Mouse (Mus musculus): ENCODE measurements around the gene Phb2. TPM values are rescaled to one million over a fixed set of nuclear protein-coding genes. Genes with fewer than 3 reads are reported as not detected.

Phb2 gene
- polyA plus RNA-seq, 1 experiment from 2014 or later: 370 TPM

DNA sequence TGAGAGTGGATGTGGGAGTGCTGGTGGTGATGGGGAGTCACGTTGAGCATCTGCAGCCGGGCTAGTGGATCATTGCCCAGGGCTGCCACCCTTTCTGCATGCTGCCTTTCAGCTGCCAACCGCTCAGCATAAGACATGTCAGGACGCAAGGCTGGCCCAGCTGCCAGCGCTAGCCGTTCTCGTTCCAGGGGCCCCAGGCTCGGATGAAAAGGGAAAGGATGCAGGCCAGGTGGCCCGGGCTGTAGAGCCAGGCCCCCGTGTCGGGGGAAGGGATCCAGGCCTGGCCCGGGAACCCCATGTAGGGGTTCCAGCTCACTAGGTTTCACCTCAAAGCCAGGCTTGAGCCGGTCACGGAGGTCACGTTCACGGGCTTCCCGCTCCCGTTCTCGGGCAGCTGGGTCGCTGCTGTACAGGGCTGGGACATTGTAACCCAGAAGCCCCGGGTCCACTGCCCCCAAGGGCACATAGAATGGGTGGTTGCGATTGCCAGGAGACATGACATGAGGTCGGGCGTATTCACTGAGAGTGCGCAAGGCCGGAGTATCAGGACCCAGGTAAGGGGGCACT lies 32.7 kb downstream of the Phb2 start:
- DNase-seq (ENCODE audit: low spot score) (no peak), ATAC-seq (ENCODE audit: insufficient read depth, low FRiP score, low TSS enrichment) (0 out of 2 replicates have a peak, but pooled peaks have one; percentile 0)
- peak overlapping the region; percentile 54 for H3K27ac ChIP-seq (ENCODE audit: low read depth, low read length)
- 70% methylated on average over 26 of the region's 26 CpGs for WGBS
- peak overlapping the region; percentile 88; the same call in 1 of the 2 replicates for H3K4me2 ChIP-seq (ENCODE audit: low read depth)
- H3K9me3 ChIP-seq (ENCODE audit: control insufficient read depth, low read length): no peaks in the 10 kb centered on the region
- no peaks in the 10 kb centered on the region for H3K27me3 ChIP-seq (ENCODE audit: control insufficient read depth, insufficient read depth, low read length)
- peak overlapping the region; percentile 49; the same call in 1 of the 2 replicates for H3K4me3 ChIP-seq (ENCODE audit: low read depth, low read length)
- H3K9ac ChIP-seq (ENCODE audit: low read length): no peak overlapping the region
- H3K36me3 ChIP-seq (ENCODE audit: control insufficient read depth, insufficient read depth, low read length): peaks cover 18% of the 10 kb centered on the region
- H3K4me1 ChIP-seq (ENCODE audit: control insufficient read depth, insufficient read depth, low read length): peaks cover 14% of the 10 kb centered on the region

DNA sequence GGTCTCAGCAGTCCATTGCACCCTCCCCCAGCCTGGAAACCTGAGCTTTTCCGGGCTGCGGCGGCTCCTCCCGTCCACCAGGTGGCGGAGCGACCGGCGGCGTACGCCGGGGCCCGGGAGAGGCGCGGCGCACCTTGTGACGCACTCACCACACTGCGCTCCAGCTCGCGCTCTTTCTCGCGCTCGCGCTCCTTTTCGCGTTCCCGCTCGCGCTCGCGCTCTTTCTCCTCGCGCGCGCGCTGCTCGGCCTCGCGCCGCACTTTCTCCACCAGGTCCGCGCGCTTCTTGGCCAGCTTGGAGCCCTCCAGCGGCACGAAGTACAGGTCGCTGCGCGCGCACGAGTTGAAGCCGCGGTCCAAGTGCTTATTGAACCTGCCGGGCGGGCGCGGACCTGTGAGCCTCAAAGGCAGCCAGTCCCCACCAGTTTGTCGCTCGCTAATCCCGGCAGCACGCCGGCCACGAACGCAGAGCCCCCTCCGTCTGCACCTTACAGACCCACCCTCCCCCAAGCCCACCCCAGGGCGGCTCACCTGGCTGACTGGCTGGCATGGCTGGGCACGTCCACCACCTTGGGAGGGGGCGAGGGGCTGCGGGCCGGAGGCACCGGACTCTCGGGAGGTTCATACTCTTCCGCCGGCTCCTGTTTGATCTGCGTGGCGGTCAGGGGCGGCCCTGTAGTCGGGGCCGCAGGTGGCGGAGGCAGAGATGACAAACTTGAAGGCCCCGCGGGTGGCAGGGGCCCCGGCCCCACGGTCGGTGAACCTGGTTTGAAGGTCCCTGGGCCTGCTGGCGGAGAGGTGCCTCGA lies 33.6 kb downstream of the Phb2 start:
- H3K9ac ChIP-seq (ENCODE audit: low read length): peak overlapping the region; percentile 74
- peak; percentile 75 for ATAC-seq (ENCODE audit: insufficient read depth, low FRiP score, low TSS enrichment)
- H3K27ac ChIP-seq (ENCODE audit: low read depth, low read length): peak overlapping the region; percentile 89
- peaks cover 18% of the 10 kb centered on the region for H3K36me3 ChIP-seq (ENCODE audit: control insufficient read depth, insufficient read depth, low read length)
- H3K9me3 ChIP-seq (ENCODE audit: control insufficient read depth, low read length): no peaks in the 10 kb centered on the region
- under 1% methylated on average over 83 of the region's 85 CpGs for whole genome bisulfite sequencing
- peaks cover 14% of the 10 kb centered on the region for H3K4me1 ChIP-seq (ENCODE audit: control insufficient read depth, insufficient read depth, low read length)
- DNase-seq (ENCODE audit: low spot score): peak; percentile 98
- H3K4me2 ChIP-seq (ENCODE audit: low read depth): peak overlapping the region; percentile 88
- H3K27me3 ChIP-seq (ENCODE audit: control insufficient read depth, insufficient read depth, low read length): no peaks in the 10 kb centered on the region
- peak overlapping the region; percentile 49 for H3K4me3 ChIP-seq (ENCODE audit: low read depth, low read length)

DNA sequence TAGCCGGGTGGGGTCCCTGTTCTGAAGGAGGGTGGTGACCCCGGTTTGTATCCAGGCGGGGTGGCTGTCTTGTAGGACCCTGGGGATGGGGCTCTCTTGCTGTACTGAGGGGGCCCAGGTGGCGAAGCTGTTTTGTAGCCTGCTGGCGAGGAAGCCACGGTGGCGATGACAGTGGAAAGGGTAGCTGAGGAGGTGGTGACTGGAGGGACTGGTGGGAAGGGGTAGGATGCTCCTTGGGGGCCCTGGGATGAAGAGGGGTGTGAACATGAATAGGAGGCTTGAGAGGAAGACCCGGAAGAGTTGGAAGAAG lies 34.1 kb downstream of the Phb2 start:
- Histone ChIP-seq H3K27me3 (ENCODE audit: control insufficient read depth, insufficient read depth, low read length) (no peaks in the 10 kb centered on the region), H3K27ac (ENCODE audit: low read depth, low read length) (peak overlapping the region; percentile 89), H3K36me3 (ENCODE audit: control insufficient read depth, insufficient read depth, low read length) (peaks cover 18% of the 10 kb centered on the region), H3K9ac (ENCODE audit: low read length) (peak overlapping the region; percentile 74), H3K4me1 (ENCODE audit: control insufficient read depth, insufficient read depth, low read length) (peaks cover 14% of the 10 kb centered on the region), H3K4me2 (ENCODE audit: low read depth) (peak overlapping the region; percentile 88), H3K9me3 (ENCODE audit: control insufficient read depth, low read length) (no peaks in the 10 kb centered on the region), H3K4me3 (ENCODE audit: low read depth, low read length) (peak overlapping the region; percentile 49)
- DNase-seq (ENCODE audit: low spot score) (no peak), ATAC-seq (ENCODE audit: insufficient read depth, low FRiP score, low TSS enrichment) (0 out of 2 replicates have a peak, but pooled peaks have one; percentile 8)
- 11% methylated on average over 8 of the region's 8 CpGs for WGBS

DNA sequence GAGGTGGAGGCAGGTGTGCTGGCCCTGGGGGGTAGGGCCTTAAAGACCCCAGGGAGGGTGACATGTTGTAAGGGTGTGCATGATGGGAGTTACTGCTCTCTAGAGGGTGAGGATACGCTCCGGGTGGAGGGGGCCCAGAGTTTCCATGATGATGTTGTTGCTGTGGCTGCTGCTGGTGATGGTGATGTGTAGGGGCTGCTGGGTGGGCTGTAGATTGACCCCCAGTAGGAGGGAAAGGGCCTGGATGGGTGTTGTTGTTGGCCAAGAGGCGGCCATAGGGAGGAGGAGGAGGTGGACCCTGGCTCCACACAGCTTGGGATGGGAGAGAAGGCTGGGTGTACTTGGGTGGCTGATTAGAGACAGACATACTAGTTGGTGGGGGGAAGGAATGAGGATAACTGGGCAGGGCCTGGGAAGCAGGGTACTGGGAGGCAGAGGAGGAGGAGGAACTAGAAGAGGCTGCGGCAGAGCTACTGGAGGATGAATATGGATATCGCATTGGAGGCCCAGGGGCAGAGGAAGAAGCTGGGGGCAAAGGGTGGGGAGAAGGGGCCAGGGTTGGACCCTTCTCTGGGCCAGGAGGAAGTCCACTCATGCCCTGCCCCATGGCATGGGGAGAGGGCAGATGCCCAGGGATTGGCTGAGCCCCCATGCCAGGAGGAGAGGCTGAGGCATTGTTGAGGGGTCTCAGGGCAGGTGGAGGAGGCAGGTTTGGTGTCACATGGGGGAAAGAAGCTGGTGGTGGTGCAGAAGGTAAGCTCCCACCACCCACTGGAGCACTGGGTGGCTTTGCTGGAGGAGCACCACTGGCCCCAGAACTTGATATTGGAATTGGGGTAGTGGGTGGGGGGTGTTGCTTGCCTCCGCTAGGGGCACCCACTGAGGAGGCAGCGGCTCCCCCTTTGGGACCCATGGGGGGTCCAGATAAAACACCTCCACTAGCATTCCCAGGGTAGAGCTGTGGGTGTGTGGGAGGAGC lies 34.8 kb downstream of the Phb2 start:
- peak overlapping the region; percentile 49 for H3K4me3 ChIP-seq (ENCODE audit: low read depth, low read length)
- no peaks in the 10 kb centered on the region for H3K9me3 ChIP-seq (ENCODE audit: control insufficient read depth, low read length)
- H3K4me2 ChIP-seq (ENCODE audit: low read depth): peak overlapping the region; percentile 88
- no peak overlapping the region for H3K27ac ChIP-seq (ENCODE audit: low read depth, low read length)
- no peaks in the 10 kb centered on the region for H3K27me3 ChIP-seq (ENCODE audit: control insufficient read depth, insufficient read depth, low read length)
- peaks cover 10% of the 10 kb centered on the region for H3K4me1 ChIP-seq (ENCODE audit: control insufficient read depth, insufficient read depth, low read length)
- DNase-seq (ENCODE audit: low spot score) (no peak), ATAC-seq (ENCODE audit: insufficient read depth, low FRiP score, low TSS enrichment) (no peak)
- WGBS: 84% methylated on average over 7 of the region's 7 CpGs
- H3K36me3 ChIP-seq (ENCODE audit: control insufficient read depth, insufficient read depth, low read length): peaks cover 18% of the 10 kb centered on the region
- peak overlapping the region; percentile 74 for H3K9ac ChIP-seq (ENCODE audit: low read length)

DNA sequence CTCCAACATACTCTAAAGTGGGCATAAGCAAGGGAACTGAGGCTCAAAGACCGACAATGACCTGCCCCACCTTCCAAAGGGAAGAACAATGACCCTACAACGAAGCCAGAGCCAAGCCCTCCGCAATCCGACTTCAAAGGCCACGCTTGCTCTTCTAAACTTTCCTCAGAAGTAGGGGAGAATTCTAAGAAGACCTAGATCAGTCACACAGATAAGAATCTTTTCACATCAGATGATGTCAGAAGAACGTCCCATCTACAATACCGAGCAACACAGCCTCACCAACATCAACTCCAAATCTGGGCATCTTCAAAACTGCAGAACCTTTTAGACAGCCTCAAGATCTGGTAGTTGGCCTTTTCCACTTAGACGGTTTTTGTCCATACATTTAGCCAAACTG lies 38.3 kb downstream of the Phb2 start:
- Histone ChIP-seq H3K36me3 (ENCODE audit: control insufficient read depth, insufficient read depth, low read length) (peaks cover 14% of the 10 kb centered on the region), H3K4me3 (ENCODE audit: low read depth, low read length) (no peak overlapping the region)
- no peak for ATAC-seq (ENCODE audit: insufficient read depth, low FRiP score, low TSS enrichment)

DNA sequence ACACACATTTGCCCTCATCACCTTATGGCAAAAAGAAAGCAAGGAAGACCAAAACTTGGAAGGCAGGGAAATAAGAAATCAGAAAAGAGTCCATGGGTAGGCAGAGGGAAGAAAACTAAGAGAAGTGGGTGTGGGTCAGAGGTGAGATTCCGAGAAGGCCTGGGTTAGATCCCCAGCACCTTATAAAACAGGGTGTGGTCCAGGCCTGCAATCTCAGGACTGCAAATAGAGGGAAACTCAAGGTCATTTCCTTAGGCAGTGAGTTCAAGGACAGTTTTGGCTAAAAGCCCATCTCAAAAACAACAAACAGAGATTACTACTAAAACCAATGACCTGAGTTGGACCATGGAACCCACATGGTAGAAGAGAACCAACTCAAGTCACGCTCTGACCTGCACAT lies 41.7 kb downstream of the Phb2 start:
- no peak for DNase-seq (ENCODE audit: low spot score)
- H3K4me3 ChIP-seq (ENCODE audit: low read depth, low read length): no peak overlapping the region
- 96% methylated on average over 2 of the region's 2 CpGs for WGBS
- H3K27ac ChIP-seq (ENCODE audit: low read depth, low read length): no peak overlapping the region
- no peak overlapping the region for H3K9ac ChIP-seq (ENCODE audit: low read length)
- no peaks in the 10 kb centered on the region for H3K9me3 ChIP-seq (ENCODE audit: control insufficient read depth, low read length)
- peaks cover 27% of the 10 kb centered on the region for H3K4me1 ChIP-seq (ENCODE audit: control insufficient read depth, insufficient read depth, low read length)
- no peak for ATAC-seq (ENCODE audit: insufficient read depth, low FRiP score, low TSS enrichment)
- H3K27me3 ChIP-seq (ENCODE audit: control insufficient read depth, insufficient read depth, low read length): no peaks in the 10 kb centered on the region
- H3K4me2 ChIP-seq (ENCODE audit: low read depth): no peak overlapping the region
- H3K36me3 ChIP-seq (ENCODE audit: control insufficient read depth, insufficient read depth, low read length): 0 out of 2 replicates have a peak, but pooled peaks cover 6% of the 10 kb centered on the region

More for the DNA sequence above, 38.3 kb downstream of the Phb2 start:
- Histone ChIP-seq H3K4me1 (ENCODE audit: control insufficient read depth, insufficient read depth, low read length) (peaks cover 21% of the 10 kb centered on the region), H3K4me2 (ENCODE audit: low read depth) (no peak overlapping the region), H3K9ac (ENCODE audit: low read length) (no peak overlapping the region), H3K27me3 (ENCODE audit: control insufficient read depth, insufficient read depth, low read length) (no peaks in the 10 kb centered on the region), H3K9me3 (ENCODE audit: control insufficient read depth, low read length) (no peaks in the 10 kb centered on the region), H3K27ac (ENCODE audit: low read depth, low read length) (no peak overlapping the region)
- peak; percentile 3 for DNase-seq (ENCODE audit: low spot score)
- 89% methylated on average over 8 of the region's 8 CpGs for WGBS

DNA sequence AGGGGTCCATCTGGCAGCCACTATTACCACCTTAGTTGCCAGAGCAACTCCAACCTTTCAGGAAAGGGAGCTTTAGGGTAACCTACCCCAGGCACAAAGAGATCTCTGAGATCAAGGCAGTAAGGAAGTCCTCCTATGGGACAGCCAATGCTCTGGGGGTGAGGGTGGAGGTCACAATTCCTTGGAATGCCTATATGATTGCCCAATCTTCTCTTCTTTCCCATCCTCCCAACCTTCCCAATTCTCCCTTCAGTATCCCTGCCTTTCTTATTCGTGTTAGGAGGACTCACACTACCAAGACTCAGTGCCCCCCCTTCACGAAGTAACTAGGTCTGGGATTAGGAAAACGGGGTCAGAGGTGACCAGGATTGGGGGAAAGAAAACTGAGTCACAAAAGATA lies 43.2 kb downstream of the Phb2 start:
- Histone ChIP-seq H3K27ac (ENCODE audit: low read depth, low read length) (peak overlapping the region; percentile 97; the same call in 1 of the 2 replicates), H3K27me3 (ENCODE audit: control insufficient read depth, insufficient read depth, low read length) (no peaks in the 10 kb centered on the region), H3K36me3 (ENCODE audit: control insufficient read depth, insufficient read depth, low read length) (no peaks in the 10 kb centered on the region), H3K4me2 (ENCODE audit: low read depth) (peak overlapping the region; percentile 70), H3K9ac (ENCODE audit: low read length) (peak overlapping the region; percentile 94), H3K9me3 (ENCODE audit: control insufficient read depth, low read length) (no peaks in the 10 kb centered on the region), H3K4me3 (ENCODE audit: low read depth, low read length) (peak overlapping the region; percentile 94), H3K4me1 (ENCODE audit: control insufficient read depth, insufficient read depth, low read length) (peaks cover 27% of the 10 kb centered on the region)
- ATAC-seq (ENCODE audit: insufficient read depth, low FRiP score, low TSS enrichment): no peak
- 7% methylated on average over 3 of the region's 3 CpGs for WGBS
- no peak for DNase-seq (ENCODE audit: low spot score)

DNA sequence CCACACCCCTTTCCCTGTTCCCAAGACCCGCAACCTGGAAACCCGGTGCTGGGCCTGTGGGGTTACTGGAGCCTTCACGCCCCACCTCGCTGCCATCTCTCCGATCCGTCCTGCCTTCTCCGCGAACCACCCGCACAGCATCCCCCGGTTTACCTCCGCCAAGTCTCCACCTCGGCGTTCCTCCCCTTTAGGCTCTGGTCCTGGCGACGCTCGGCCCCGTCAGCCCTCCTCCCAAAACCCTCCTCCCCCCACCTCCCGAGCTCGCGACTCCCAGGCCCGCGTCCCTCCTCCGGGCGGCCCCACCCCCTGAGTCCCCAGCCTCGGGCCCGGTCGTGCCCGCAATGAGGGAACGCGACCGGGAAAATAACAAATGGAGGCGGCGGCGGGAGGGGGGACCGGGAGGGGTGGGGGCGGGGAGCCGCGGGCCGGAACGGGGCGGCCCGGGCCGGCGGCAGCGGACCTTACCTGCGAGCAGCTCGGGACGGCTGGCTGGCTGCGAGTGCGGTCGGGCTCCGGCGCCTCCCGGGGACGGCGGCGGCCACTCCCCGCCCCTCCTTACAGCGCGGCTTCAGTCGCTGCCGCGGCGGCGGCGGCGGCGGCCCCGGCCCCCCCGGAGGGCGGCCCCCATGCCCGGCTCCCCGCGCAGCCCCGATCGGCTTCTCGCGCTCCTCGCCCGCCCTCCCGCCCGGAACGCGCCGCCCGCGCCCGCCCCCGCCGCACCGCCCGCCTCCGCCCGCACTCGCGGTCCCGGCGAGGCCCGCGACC lies 43.9 kb downstream of the Phb2 start, which contains the start of the genes Gm45234 and Atn1:
Gene Gm45234, minus strand, starts transcription at position 191 of the 765 bp plus-strand sequence.
Gene Atn1, minus strand, starts transcription at position 694 of the 765 bp plus-strand sequence.
- Histone ChIP-seq H3K27me3 (ENCODE audit: control insufficient read depth, insufficient read depth, low read length) (no peaks in the 10 kb centered on the region), H3K4me2 (ENCODE audit: low read depth) (peak within 1 kb of the TSS; percentile 70), H3K27ac (ENCODE audit: low read depth, low read length) (peak within 1 kb of the TSS; percentile 97), H3K4me3 (ENCODE audit: low read depth, low read length) (peak within 1 kb of the TSS; percentile 94), H3K9me3 (ENCODE audit: control insufficient read depth, low read length) (no peaks in the 10 kb centered on the region), H3K36me3 (ENCODE audit: control insufficient read depth, insufficient read depth, low read length) (no peaks in the 10 kb centered on the region), H3K4me1 (ENCODE audit: control insufficient read depth, insufficient read depth, low read length) (peaks cover 27% of the 10 kb centered on the region), H3K9ac (ENCODE audit: low read length) (peak within 1 kb of the TSS; percentile 94)
- WGBS: under 1% methylated on average over 62 of the region's 100 CpGs
- ATAC-seq (ENCODE audit: insufficient read depth, low FRiP score, low TSS enrichment) (peak; percentile 54), DNase-seq (ENCODE audit: low spot score) (peak; percentile 79)

All from neural tube, embryonic 11.5 days (tissue).